Mouse (Mus musculus): Measurements from ENCODE around the gene Lhfp.

DNA sequence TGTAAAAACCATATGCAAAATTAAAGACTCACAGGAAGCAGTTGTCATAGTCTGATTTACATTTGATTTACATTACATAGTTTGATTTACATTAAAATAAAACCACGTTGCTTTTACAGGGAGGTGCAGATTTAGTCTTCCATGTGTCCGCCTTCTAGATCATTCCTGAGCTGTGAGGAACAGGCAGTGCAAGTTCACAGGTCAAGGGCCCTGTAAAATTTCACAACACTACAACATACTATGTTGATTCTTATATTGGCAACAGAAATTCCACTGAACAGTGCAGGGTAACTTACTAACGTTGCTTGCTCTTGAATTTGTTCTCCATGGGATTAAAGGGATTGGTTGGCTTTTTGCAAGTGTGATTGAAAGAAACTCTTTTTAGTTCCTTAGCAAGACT is 189.8 kb downstream of the Lhfp start:
- TF ChIP-seq CTCF (IDR thresholded peaks at IDR 0.05; ENCODE audit: low read depth, low read length) (no peak), POLR2A (IDR thresholded peaks at IDR 0.05; ENCODE audit: extremely low read depth, insufficient read depth, low read length) (no peak)
